Mouse (Mus musculus) hindbrain, embryonic 16.5 days (tissue): ENCODE measurements around the gene Klf4. TPM values are rescaled to one million over a fixed set of nuclear protein-coding genes. Genes with fewer than 3 reads are reported as not detected.

Experiments
- ATAC-seq: fragments of 200-750 bp; cut with Nextera tagmentation; 2 replicates; pipeline ENCODE4 v1.8.0; 2017; ENCODE audit warnings: moderate TSS enrichment, moderate library complexity
- H3K27ac ChIP-seq: fragments of 300-500 bp; sonication (generic); 2 replicates; pipeline ENCODE4 v1.5.1; 2014; ENCODE audit warnings: low read depth, mild to moderate bottlenecking, control low read depth, low read length, moderate library complexity
- H3K27me3 ChIP-seq: fragments of 300-500 bp; sonication (generic); replicated peaks from 2 replicates; pipeline ENCODE4 v1.6.1; 2014; ENCODE audit warnings: low read length; ENCODE audit not compliant: control insufficient read depth, insufficient read depth
- H3K36me3 ChIP-seq: fragments of 300-500 bp; sonication (generic); 2 replicates; pipeline ENCODE4 v1.6.1; 2014; ENCODE audit warnings: mild to moderate bottlenecking, low read length, moderate library complexity, mixed read lengths; ENCODE audit not compliant: control insufficient read depth, insufficient read depth
- H3K4me1 ChIP-seq: fragments of 300-500 bp; sonication (generic); 2 replicates; pipeline ENCODE4 v1.6.1; 2014; ENCODE audit warnings: low read depth, low read length; ENCODE audit not compliant: control insufficient read depth, insufficient read depth
- H3K4me2 ChIP-seq: fragments of 300-500 bp; sonication (generic); 2 replicates; pipeline ENCODE4 v1.6.1; 2014; ENCODE audit warnings: mild to moderate bottlenecking, low read length, control low read depth, moderate library complexity
- H3K4me3 ChIP-seq: fragments of 300-500 bp; sonication (generic); 2 replicates; pipeline ENCODE4 v1.5.1; 2014; ENCODE audit warnings: mild to moderate bottlenecking, low read length, control low read depth, moderate library complexity
- H3K9ac ChIP-seq: fragments of 300-500 bp; sonication (generic); 2 replicates; pipeline ENCODE4 v1.6.1; 2014; ENCODE audit warnings: low read depth, mild to moderate bottlenecking, control low read depth, low read length, moderate library complexity
- H3K9me3 ChIP-seq: fragments of 300-500 bp; sonication (generic); 2 replicates; pipeline ENCODE4 v1.6.1; 2014; ENCODE audit warnings: mild to moderate bottlenecking, low read length, moderate library complexity; ENCODE audit not compliant: control insufficient read depth
- whole genome bisulfite sequencing: fragments of 180-500 bp; shearing (Covaris S2); extraction: QIAGEN DNeasy Blood & Tissue Kit; methylation state at CpG from one replicate; pipeline ENCODE4 v1.1.7; 2014; 5-methylcytosine and 5-hydroxymethylcytosine counted together
- polyA plus RNA-seq: library from polyadenylated mRNA; unstranded; fragments of >200 nt; fragmentation: Nextera tagmentation; extraction: Ambion mirVana; gene quantifications from 2 replicates; pipeline ENCODE4 v1.2.1, GENCODE M21; 2015

Gene Klf4
- polyA plus RNA-seq, result 2.7 and 3.4 TPM in 2 replicates

- H3K4me1 ChIP-seq, result peaks cover 21% of the 10 kb centered on the region
- peak within 1 kb of the TSS; percentile 66 for H3K4me3 ChIP-seq
- under 1% methylated on average over 70 of the region's 99 CpGs for WGBS
- H3K27me3 ChIP-seq, result peaks cover 13% of the 10 kb centered on the region
- H3K9me3 ChIP-seq, result no peaks in the 10 kb centered on the region
- peak within 1 kb of the TSS; percentile 97 for H3K4me2 ChIP-seq
- ATAC-seq, result peak; percentile 94
- peak within 1 kb of the TSS; percentile 89 for H3K27ac ChIP-seq
- H3K9ac ChIP-seq, result peak within 1 kb of the TSS; percentile 84
- no peaks in the 10 kb centered on the region for H3K36me3 ChIP-seq
Observed at GRCm38 (mm10) chr4:55532407-55533195, at the start of gene Klf4. Klf4 (minus strand) TSS chr4:55532466.

DNA sequence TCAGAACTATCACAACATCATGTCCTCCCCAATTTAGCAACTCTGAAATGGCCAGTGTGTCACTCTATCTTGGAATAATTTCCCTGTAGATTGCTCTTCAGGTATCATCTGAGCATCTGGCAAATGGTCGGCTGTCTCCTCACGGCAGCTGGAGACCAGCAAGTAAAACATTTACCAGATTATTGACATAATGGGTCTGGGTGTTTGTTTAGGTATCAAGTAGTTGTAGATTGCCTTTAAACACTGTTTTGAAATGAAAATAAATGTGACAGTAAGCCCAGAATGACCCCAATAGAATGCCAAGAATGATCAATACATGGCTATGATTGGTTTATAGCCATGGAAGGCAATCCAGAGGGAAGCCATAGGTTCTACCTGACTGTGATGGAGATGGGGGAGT, 39.2 kb upstream of the Klf4 start:
- H3K9ac ChIP-seq, result no peak overlapping the region
- H3K27me3 ChIP-seq, result no peaks in the 10 kb centered on the region
- 77% methylated on average over 2 of the region's 2 CpGs for WGBS
- H3K4me1 ChIP-seq, result no peaks in the 10 kb centered on the region
- no peak overlapping the region for H3K4me3 ChIP-seq
- no peaks in the 10 kb centered on the region for H3K36me3 ChIP-seq
- no peak for ATAC-seq
- H3K27ac ChIP-seq, result no peak overlapping the region
- no peaks in the 10 kb centered on the region for H3K9me3 ChIP-seq
- H3K4me2 ChIP-seq, result no peak overlapping the region

DNA sequence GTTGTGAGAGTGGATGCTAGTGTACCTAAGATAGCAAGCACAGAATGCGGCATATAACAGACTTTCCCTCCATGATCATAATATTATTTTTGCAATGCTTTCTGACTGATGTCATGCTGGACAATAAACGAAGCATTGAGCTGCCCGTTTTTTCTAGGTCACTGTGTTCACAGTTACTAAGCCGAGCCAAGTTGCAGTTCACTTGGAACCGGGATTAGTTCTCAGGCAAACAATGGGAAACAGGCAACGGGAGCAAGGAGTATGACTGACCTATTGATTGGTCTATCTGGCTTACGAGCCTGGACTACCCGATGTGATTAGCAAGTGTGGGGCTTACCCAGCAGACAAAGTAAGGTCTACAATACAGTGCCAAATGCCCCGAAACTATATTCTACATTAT, 35.7 kb upstream of the Klf4 start:
- ATAC-seq, result no peak
- H3K27me3 ChIP-seq, result no peaks in the 10 kb centered on the region
- WGBS, result 64% methylated on average over 9 of the region's 9 CpGs

DNA sequence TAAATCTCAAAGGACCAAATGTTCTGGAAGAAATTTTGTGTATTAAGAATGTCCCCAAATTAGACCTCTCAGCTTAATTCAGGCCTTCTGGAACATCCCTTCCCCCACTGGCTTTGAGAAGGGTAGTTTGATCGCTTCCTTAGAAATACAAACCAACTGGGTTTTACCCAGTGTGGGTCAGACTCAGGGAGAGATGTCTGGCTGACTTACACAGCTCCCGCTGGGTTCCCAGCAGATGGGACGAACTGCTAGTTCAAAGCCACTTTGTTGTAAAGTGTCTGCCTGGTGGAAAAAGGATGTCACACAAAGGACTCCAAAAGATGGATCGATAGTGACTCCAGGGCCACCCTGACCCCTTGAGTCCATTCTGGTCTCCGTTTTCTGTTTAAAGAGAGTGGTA, 35.3 kb upstream of the Klf4 start:
- Histone ChIP-seq H3K9ac (no peak overlapping the region), H3K27ac (no peak overlapping the region), H3K9me3 (no peaks in the 10 kb centered on the region), H3K4me3 (no peak overlapping the region), H3K4me2 (no peak overlapping the region), H3K36me3 (no peaks in the 10 kb centered on the region), H3K27me3 (no peaks in the 10 kb centered on the region), H3K4me1 (no peaks in the 10 kb centered on the region)
- 52% methylated on average over 5 of the region's 5 CpGs for WGBS
- ATAC-seq, result no peak

More for the DNA sequence above, 35.7 kb upstream of the Klf4 start:
- H3K4me1 ChIP-seq, result no peaks in the 10 kb centered on the region
- no peak overlapping the region for H3K4me2 ChIP-seq
- no peak overlapping the region for H3K27ac ChIP-seq
- H3K4me3 ChIP-seq, result no peak overlapping the region
- H3K9me3 ChIP-seq, result no peaks in the 10 kb centered on the region
- no peaks in the 10 kb centered on the region for H3K36me3 ChIP-seq
- H3K9ac ChIP-seq, result no peak overlapping the region

DNA sequence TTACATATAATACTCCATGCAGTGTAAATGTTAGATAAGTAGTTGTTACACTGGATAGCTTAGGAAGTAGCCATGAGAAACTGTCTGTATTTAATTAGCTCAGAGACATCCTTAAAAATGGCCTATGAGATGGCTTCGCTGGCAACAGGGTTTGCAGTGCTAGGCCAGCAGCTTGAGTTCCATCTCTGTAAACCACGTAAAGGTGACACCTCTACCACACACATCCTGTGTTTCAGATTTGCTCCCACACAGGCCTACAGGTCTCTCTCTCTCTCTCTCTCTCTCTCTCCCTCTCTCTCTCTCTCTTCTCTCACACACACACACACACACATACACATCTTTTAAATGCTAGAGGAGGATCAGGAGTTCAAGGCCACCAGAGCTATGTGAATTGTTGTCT, 32.1 kb upstream of the Klf4 start:
- H3K27me3 ChIP-seq, result no peaks in the 10 kb centered on the region
- H3K4me2 ChIP-seq, result no peak overlapping the region
- no peak overlapping the region for H3K4me3 ChIP-seq
- H3K9ac ChIP-seq, result no peak overlapping the region
- no peak overlapping the region for H3K27ac ChIP-seq
- ATAC-seq, result no peak
- no peaks in the 10 kb centered on the region; the same call in 1 of the 2 replicates for H3K4me1 ChIP-seq
- no peaks in the 10 kb centered on the region for H3K36me3 ChIP-seq
- H3K9me3 ChIP-seq, result no peaks in the 10 kb centered on the region
- 91% methylated on average over 2 of the region's 2 CpGs for WGBS

- Histone ChIP-seq H3K36me3 (no peaks in the 10 kb centered on the region), H3K9me3 (no peaks in the 10 kb centered on the region), H3K9ac (no peak overlapping the region), H3K4me1 (no peaks in the 10 kb centered on the region; the same call in 1 of the 2 replicates), H3K4me2 (no peak overlapping the region), H3K27me3 (no peaks in the 10 kb centered on the region), H3K27ac (no peak overlapping the region), H3K4me3 (no peak overlapping the region)
- no peak for ATAC-seq
- 55% methylated on average over 8 of the region's 8 CpGs for WGBS
Observed at GRCm38 (mm10) chr4:55563050-55563449, 30.8 kb upstream of the Klf4 start.

DNA sequence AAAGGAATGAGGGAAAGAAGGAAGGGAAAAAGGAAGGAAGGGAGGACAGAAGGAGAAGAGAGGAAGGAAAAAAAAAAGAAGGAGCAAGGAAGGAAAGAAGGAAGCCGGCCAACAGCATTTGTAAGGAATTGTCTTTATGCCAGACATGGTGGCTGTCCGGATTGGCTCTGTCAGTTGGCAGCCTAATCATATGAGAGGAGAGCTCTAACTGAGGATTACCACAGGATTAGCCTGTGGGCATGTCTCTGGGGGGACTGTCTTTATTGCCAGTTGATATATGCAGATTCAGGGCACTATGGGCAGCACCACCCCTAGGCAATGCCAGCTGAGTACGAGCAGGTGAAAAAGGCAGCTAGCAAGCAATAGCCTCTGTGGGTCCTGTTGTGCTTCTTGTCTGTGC, 29.8 kb upstream of the Klf4 start:
- Histone ChIP-seq H3K4me1 (no peaks in the 10 kb centered on the region; the same call in 1 of the 2 replicates), H3K27ac (no peak overlapping the region), H3K4me3 (no peak overlapping the region), H3K36me3 (no peaks in the 10 kb centered on the region), H3K4me2 (no peak overlapping the region), H3K27me3 (no peaks in the 10 kb centered on the region), H3K9me3 (no peaks in the 10 kb centered on the region), H3K9ac (no peak overlapping the region)
- 0 out of 2 replicates have a peak, but pooled peaks have one; percentile 42 for ATAC-seq
- WGBS, result 53% methylated on average over 3 of the region's 3 CpGs

DNA sequence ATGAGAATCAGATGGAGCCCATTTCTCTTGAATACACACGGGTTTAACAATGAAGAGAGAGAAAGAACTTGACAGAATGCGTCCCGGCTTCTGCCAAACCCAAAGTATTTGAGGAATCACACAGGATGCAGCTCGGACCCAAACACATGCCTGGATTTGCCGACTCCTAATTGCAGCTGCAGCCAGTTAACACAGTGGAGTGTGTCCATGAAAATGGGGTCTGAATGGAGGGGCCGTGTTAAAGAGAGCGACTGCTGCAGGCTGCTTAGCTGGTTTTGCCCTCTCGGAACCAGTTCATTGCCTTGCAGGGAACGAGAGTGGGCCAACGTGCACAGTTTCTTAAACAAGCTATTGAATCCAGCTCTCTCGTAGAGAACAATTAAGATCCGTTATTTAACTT, 14.6 kb upstream of the Klf4 start:
- Histone ChIP-seq H3K9ac (no peak overlapping the region), H3K4me1 (no peaks in the 10 kb centered on the region), H3K36me3 (no peaks in the 10 kb centered on the region), H3K4me2 (no peak overlapping the region), H3K27me3 (no peaks in the 10 kb centered on the region), H3K27ac (no peak overlapping the region), H3K4me3 (no peak overlapping the region), H3K9me3 (no peaks in the 10 kb centered on the region)
- WGBS, result 54% methylated on average over 12 of the region's 12 CpGs
- no peak for ATAC-seq

DNA sequence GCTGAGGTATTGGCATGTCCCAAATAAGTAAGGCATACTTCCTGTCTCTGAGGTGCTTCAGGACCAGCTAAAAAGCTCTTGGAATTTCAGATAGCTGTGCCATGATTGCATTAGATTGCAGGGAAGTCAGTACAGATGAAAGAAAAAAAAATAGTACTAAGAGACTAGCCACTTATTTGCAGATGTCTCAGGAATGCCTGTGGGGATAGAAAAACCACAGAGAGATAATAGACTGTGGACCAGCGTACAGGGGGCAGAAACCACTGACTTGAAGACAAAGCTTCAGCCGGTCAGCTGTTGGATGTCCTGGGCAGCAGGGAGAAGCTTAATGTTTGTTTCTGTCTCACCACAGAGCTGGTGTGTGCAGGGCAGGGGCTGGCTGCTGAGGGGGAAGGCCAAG, 10.5 kb upstream of the Klf4 start:
- H3K27me3 ChIP-seq, result no peaks in the 10 kb centered on the region
- ATAC-seq, result no peak
- H3K27ac ChIP-seq, result no peak overlapping the region
- H3K4me3 ChIP-seq, result no peak overlapping the region
- H3K9me3 ChIP-seq, result no peaks in the 10 kb centered on the region
- no peak overlapping the region for H3K4me2 ChIP-seq
- no peaks in the 10 kb centered on the region for H3K36me3 ChIP-seq
- H3K9ac ChIP-seq, result no peak overlapping the region
- H3K4me1 ChIP-seq, result no peaks in the 10 kb centered on the region
- WGBS, result 86% methylated on average over 2 of the region's 2 CpGs
